Mouse (Mus musculus): ENCODE data around the gene Insyn1.

DNA sequence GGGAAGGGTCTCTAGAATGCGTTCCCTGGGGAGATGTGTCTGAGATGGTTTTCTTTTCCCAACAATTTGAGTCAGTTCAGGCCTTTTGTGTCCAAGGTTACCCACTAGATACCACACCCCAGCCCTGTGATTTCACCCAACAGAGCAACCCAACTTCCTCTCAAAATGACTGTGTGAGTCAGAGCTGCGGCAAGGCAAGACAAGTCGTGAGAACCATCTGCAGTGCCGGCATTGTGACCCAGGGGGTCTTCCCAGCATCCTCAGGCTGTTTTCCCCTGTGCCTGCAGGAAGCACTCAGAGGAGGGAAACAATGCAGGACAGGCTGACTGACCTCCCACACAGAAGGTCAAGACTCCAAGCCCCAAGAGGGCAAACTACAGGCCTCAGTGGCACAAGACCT is 60.5 kb downstream of the Insyn1 start:
- no peak for TF ChIP-seq POLR2A (IDR thresholded peaks at IDR 0.05; ENCODE audit: borderline replicate concordance, insufficient read depth, low read length)
- TF ChIP-seq CTCF (IDR thresholded peaks at IDR 0.05; ENCODE audit: borderline replicate concordance, insufficient read depth, low read depth, low read length), result no peak
